Mouse (Mus musculus) myocyte (in vitro differentiated cells): ENCODE measurements around the gene Ssna1.

Source experiments
- CEBPB ChIP-seq: IDR thresholded peaks from 2 replicates; pipeline ENCODE4 v1.6.1; 2011; ENCODE audit warnings: mild to moderate bottlenecking, moderate library complexity; ENCODE audit not compliant: poor library complexity, insufficient read depth, severe bottlenecking
- E2F4 ChIP-seq: IDR thresholded peaks from one replicate; pipeline ENCODE4 v1.6.1; 2011; ENCODE audit warnings: mild to moderate bottlenecking, control low read depth, moderate library complexity; ENCODE audit not compliant: insufficient read depth
- MAX ChIP-seq: IDR thresholded peaks from one replicate; pipeline ENCODE4 v1.6.1; 2011; ENCODE audit warnings: low read depth, mild to moderate bottlenecking, control low read depth
- MYOD1 ChIP-seq, 3 experiments: IDR thresholded peaks; one replicate each; pipeline ENCODE4 v1.6.1; 2011; ENCODE audit warnings: control low read depth in 2 of 3, low read depth in 2 of 3, mild to moderate bottlenecking in 2 of 3, moderate library complexity in 1 of 3; ENCODE audit not compliant: insufficient read length in 2 of 3, control insufficient read depth in 1 of 3
- MYOG ChIP-seq, 3 experiments: IDR thresholded peaks; one replicate each; pipeline ENCODE4 v1.6.1; 2011; ENCODE audit warnings: control low read depth in 2 of 3, low read depth in 2 of 3, mild to moderate bottlenecking in 2 of 3; ENCODE audit not compliant: insufficient read length in 2 of 3, control insufficient read depth in 1 of 3, insufficient read depth in 1 of 3
- POLR2A ChIP-seq: IDR thresholded peaks from one replicate; pipeline ENCODE4 v1.6.1; 2011; ENCODE audit warnings: low read depth, mild to moderate bottlenecking, control low read depth, moderate library complexity; ENCODE audit not compliant: insufficient read length
- POLR2AphosphoS2 ChIP-seq: IDR thresholded peaks from one replicate; pipeline ENCODE4 v1.6.1; 2011; ENCODE audit warnings: low read depth, control low read depth; ENCODE audit not compliant: insufficient read length
- SRF ChIP-seq: IDR thresholded peaks from one replicate; pipeline ENCODE4 v1.6.1; 2011; ENCODE audit warnings: low read depth; ENCODE audit not compliant: control insufficient read depth, insufficient read length
- TCF12 ChIP-seq: IDR thresholded peaks from one replicate; pipeline ENCODE4 v1.6.1; 2011; ENCODE audit warnings: mild to moderate bottlenecking, control low read depth; ENCODE audit not compliant: poor library complexity, insufficient read depth, severe bottlenecking
- TCF3 ChIP-seq: IDR thresholded peaks from one replicate; pipeline ENCODE4 v1.6.1; 2011; ENCODE audit warnings: low read depth, control low read depth; ENCODE audit not compliant: insufficient read length
- USF1 ChIP-seq: IDR thresholded peaks from one replicate; pipeline ENCODE4 v1.6.1; 2011; ENCODE audit warnings: low read depth, mild to moderate bottlenecking, control low read depth, moderate library complexity

- TF ChIP-seq MAX (no peak), E2F4 (no peak), POLR2A (no peak), USF1 (no peak), SRF (no peak), TCF12 (no peak), CEBPB (no peak), POLR2AphosphoS2 (no peak), TCF3 (no peak), MYOG (IDR thresholded peaks at IDR 0.05; ENCODE audit: control insufficient read depth in 1 of 3, insufficient read depth in 1 of 3, insufficient read length in 2 of 3, low read depth in 2 of 3) (no peak), MYOD1 (IDR thresholded peaks at IDR 0.05; ENCODE audit: control insufficient read depth in 1 of 3, insufficient read length in 2 of 3, low read depth in 2 of 3) (no peak)
Measured at GRCm38 (mm10) chr2:25234551-25235220, 37.6 kb downstream of the Ssna1 start.
